Mouse (Mus musculus) heart, postnatal 0 days (tissue): ENCODE measurements at regions not wholly inside any gene's neighbourhood (a gene's known extent, or its start where the extent isn't known, plus 50 kb on each side); places are given as distances from the start of the nearest gene placed in this dataset.

Experiments
- CTCF ChIP-seq: IDR thresholded peaks from 2 replicates; pipeline ENCODE4 v1.5.1; 2016; ENCODE audit warnings: antibody characterized with exemption, control low read depth, low read depth
- EP300 ChIP-seq: IDR thresholded peaks from 2 replicates; pipeline ENCODE4 v1.6.1; 2016; ENCODE audit warnings: antibody characterized with exemption, low read depth

DNA sequence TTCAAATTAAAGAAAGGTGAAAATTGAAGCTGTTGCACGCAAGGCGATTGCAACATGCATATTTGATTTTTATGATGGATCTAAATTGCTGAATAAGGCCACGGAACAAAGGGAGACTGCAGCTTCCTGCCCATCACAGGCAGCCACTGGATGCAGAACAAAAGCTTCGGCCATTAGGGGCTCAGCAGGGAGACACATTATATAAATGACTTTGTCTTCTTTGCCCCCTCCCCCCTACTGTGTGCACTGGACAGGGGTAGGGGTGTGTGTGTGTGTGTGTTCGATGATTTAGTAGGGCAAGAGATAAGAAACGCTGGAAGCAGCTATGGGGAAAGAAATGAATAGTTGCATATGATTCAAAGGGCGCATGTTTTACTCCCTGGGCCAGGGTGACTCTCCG lies 481.2 kb upstream of the Pmfbp1 start:
- no peak for TF ChIP-seq CTCF
- TF ChIP-seq EP300: no peak
